Mouse (Mus musculus): Measurements from ENCODE around the gene Jagn1. TPM values are rescaled to one million over a fixed set of nuclear protein-coding genes. Genes with fewer than 3 reads are reported as not detected.
A peak's percentile ranks its signal among the peaks of the same experiment; 100 is the strongest.

Gene Jagn1
- polyA plus RNA-seq, 1 experiment from 2014 or later: 31.7 TPM

DNA sequence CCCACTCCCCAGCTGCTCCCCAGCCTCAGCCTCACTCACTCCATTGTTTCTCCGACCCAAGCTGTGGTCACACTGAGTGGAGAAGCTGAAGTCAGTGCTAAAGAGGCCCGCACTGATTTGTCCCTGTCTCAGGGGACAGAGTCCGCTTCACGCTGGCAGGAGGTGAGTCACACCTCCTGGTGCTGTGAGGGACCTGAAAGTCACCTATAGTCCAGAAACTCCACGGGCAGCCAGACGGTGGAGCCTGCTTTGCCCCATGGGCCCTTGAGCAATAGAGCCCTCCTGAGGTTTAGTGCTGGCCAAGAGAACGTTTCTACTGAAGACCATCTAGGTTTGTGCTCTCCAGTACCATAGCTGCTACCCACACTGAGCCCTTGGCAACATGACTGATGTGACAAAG is 7.7 kb upstream of the Jagn1 start:
- H3K9me3 ChIP-seq (replicated peaks): no peaks in the 10 kb centered on the region
- H3K9ac ChIP-seq: no peak overlapping the region
- no peak for ATAC-seq (ENCODE audit: insufficient read depth)
- H3K36me3 ChIP-seq (replicated peaks): no peaks in the 10 kb centered on the region
- H3K4me3 ChIP-seq (replicated peaks): no peak overlapping the region
- no peak overlapping the region for H3K4me2 ChIP-seq
- no peak overlapping the region for H3K27ac ChIP-seq (replicated peaks)
- no peaks in the 10 kb centered on the region for H3K27me3 ChIP-seq
- 0 out of 2 replicates have a peak, but pooled peaks cover 2% of the 10 kb centered on the region for H3K4me1 ChIP-seq (replicated peaks)
- 50% methylated on average over 7 of the region's 7 CpGs for WGBS (ENCODE audit: insufficient replicate concordance)

DNA sequence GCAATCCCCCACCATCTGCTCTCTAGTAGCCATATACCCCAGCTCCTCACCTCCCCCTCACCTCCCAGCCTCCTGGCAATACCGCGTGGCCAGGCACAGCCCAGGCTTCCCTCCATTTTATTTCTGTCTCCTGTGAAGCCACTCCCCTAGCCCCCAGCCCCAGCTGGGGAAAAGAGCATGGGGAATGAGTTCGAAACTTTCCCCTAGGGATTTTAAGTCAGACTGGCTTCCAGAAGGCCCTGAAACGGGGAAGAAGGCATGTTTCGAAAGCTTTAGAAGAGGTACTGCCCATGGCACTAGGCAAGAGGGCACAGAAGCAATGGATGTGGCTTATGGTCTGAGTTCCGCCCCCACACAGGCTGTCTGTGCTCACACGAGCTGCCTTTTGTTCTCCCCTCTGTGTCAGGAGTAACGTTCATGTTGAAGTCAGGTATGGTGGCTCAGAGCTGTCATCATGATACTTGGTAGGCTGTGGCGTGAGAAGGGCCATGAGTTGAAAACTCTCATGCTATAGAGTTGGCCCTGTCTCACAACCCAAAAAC is 6.6 kb upstream of the Jagn1 start, which contains the start of gene Cidec:
TSS of gene Cidec (minus strand) at position 97 of the 542 bp plus-strand sequence.
- WGBS (ENCODE audit: insufficient replicate concordance): 60% methylated on average over 9 of the region's 9 CpGs
- Histone ChIP-seq H3K4me3 (replicated peaks) (no peak within 1 kb of the TSS), H3K9me3 (replicated peaks) (no peaks in the 10 kb centered on the region), H3K27ac (replicated peaks) (no peak within 1 kb of the TSS), H3K27me3 (no peaks in the 10 kb centered on the region), H3K4me1 (replicated peaks) (no peaks in the 10 kb centered on the region), H3K4me2 (no peak within 1 kb of the TSS), H3K9ac (no peak within 1 kb of the TSS), H3K36me3 (replicated peaks) (no peaks in the 10 kb centered on the region)
- no peak for ATAC-seq (ENCODE audit: insufficient read depth)

DNA sequence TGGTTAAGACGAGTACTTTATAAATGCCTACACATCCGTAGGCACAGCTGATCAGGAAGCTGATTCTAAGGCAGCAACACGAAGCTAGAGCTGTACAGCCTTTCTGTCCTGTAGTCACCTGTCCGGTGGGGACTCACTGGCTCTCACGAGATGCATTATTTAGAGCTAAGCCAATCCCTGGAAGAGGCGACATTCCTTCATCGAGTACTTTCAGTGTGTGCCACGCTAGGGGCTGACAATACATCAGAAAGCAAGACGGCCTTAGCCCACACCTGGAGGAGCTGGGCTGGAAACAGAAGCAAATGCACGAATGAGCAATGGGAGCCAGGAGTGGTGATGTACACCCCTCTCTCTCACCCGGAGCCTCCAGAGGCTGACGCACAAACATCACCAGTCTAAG is 5.2 kb upstream of the Jagn1 start:
- Histone ChIP-seq H3K27ac (replicated peaks) (no peak overlapping the region), H3K9ac (no peak overlapping the region), H3K27me3 (no peaks in the 10 kb centered on the region), H3K4me3 (replicated peaks) (no peak overlapping the region), H3K4me2 (no peak overlapping the region), H3K4me1 (replicated peaks) (peaks cover 12% of the 10 kb centered on the region), H3K36me3 (replicated peaks) (no peaks in the 10 kb centered on the region), H3K9me3 (replicated peaks) (no peaks in the 10 kb centered on the region)
- ATAC-seq (ENCODE audit: insufficient read depth): no peak
- 64% methylated on average over 12 of the region's 12 CpGs for WGBS (ENCODE audit: insufficient replicate concordance)

DNA sequence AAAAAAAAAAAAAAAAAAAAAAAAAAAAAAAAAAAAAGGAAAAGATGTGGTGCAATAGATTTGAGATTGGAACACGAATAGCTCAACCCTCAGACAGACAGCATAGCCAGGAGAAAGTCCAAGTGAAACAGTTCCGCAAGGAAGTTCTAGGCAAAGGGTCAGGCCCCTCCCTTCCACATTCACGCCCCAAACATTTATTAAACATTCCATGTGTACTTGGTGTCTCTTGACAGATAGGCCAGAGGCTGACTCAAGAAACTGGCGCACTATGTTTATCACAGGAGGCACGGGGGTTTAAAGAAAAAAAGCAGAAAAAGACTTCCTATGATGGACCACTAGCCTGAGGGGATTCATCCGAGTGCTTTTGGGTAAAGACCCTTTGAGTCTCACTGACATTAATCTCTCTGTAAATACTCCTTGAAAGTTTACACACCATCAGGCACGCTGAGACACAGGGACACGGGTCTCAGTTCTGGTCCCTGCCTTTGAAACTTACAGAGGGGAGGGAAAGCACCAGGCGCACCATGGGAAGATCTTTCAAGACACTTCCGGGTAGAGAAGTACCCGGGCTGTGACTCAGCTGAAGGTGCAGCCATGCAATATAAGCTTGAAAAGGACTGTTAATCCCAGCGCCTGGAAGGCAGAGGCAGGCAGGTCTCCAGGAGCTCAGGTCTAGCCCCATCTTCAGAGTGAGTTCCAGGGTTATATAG is 3.5 kb upstream of the Jagn1 start:
- H3K27me3 ChIP-seq: no peaks in the 10 kb centered on the region
- no peak overlapping the region for H3K4me2 ChIP-seq
- no peaks in the 10 kb centered on the region for H3K9me3 ChIP-seq (replicated peaks)
- WGBS (ENCODE audit: insufficient replicate concordance): 41% methylated on average over 12 of the region's 12 CpGs
- no peak overlapping the region for H3K27ac ChIP-seq (replicated peaks)
- H3K4me3 ChIP-seq (replicated peaks): no peak overlapping the region
- peaks cover 24% of the 10 kb centered on the region for H3K4me1 ChIP-seq (replicated peaks)
- H3K9ac ChIP-seq: no peak overlapping the region
- ATAC-seq (ENCODE audit: insufficient read depth): no peak
- H3K36me3 ChIP-seq (replicated peaks): no peaks in the 10 kb centered on the region

DNA sequence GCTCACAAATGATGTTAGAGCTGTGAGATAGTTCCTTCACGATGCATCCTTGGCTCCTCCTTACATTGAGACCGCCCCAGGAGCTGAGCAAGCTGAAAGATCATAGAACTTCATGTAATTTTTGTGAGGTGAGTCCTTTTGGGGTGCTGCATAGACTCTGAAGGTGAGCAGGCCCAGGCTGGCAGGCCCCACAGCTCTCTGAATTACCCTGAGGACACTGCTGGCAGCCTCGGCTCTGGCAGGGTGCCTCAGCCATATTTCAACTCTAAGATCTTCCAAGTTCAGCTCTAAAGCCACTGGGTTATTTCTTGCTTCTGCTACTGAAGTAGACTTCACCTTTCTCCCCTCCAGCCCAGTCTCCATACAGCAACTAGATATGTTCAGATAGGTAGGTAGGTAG is 1.7 kb upstream of the Jagn1 start:
- Histone ChIP-seq H3K9ac (no peak overlapping the region), H3K27ac (replicated peaks) (no peak overlapping the region), H3K4me1 (replicated peaks) (peaks cover 27% of the 10 kb centered on the region), H3K4me2 (no peak overlapping the region), H3K27me3 (no peaks in the 10 kb centered on the region), H3K36me3 (replicated peaks) (no peaks in the 10 kb centered on the region), H3K4me3 (replicated peaks) (no peak overlapping the region), H3K9me3 (replicated peaks) (no peaks in the 10 kb centered on the region)
- ATAC-seq (ENCODE audit: insufficient read depth): no peak
- WGBS (ENCODE audit: insufficient replicate concordance): 70% methylated on average over 3 of the region's 3 CpGs

DNA sequence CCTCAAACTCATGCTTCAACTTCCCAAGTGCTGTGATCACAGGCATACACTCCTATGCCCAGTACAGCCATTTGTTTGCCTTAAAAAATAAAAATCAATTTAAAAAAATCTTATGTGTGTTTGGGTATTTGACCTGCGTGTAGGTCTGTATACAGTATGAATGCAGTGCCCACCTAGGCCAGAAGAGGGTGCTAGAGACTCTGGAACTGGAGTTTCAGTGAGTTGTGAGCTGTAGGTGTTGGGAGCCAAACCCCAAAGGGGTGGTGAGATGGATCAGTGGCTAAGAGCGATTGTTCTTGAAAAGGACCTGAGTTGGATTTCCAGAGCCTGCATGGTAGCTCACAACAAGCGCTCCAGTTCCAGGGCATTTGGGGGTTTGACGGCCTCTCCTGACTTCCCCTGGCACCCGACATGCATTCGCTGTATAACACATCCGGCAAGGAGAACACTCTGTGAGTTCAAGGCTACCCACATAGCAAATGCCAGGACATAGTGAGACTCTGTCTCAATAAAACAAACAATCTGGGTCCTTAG is 1.2 kb upstream of the Jagn1 start:
- no peak overlapping the region for H3K9ac ChIP-seq
- WGBS (ENCODE audit: insufficient replicate concordance): 47% methylated on average over 7 of the region's 7 CpGs
- no peak for ATAC-seq (ENCODE audit: insufficient read depth)
- H3K4me2 ChIP-seq: no peak overlapping the region
- H3K9me3 ChIP-seq (replicated peaks): no peaks in the 10 kb centered on the region
- H3K36me3 ChIP-seq (replicated peaks): no peaks in the 10 kb centered on the region
- no peak overlapping the region for H3K4me3 ChIP-seq (replicated peaks)
- H3K4me1 ChIP-seq (replicated peaks): peaks cover 27% of the 10 kb centered on the region
- no peak overlapping the region for H3K27ac ChIP-seq (replicated peaks)
- no peaks in the 10 kb centered on the region for H3K27me3 ChIP-seq

DNA sequence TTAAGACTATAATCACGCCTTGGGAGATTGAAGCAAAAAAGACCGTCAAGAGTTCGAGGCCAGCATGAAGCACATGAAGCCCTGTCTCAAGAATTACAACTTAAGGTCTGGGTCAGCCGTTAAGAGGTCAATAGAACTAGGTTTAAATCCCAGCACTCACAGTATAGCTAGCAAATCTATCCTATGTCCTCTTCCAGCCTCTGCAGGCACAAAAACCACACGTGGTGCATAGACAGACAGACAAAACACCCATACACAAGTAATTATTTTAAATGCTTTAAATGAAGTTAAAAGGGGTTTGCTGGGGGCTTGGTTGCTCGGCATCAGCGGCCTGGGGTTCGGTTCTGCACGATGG is 305 bp upstream of the Jagn1 start:
- Histone ChIP-seq H3K4me1 (replicated peaks) (peaks cover 27% of the 10 kb centered on the region), H3K4me3 (replicated peaks) (peak overlapping the region; percentile 82), H3K36me3 (replicated peaks) (peaks cover 4% of the 10 kb centered on the region), H3K27me3 (no peaks in the 10 kb centered on the region), H3K9me3 (replicated peaks) (no peaks in the 10 kb centered on the region), H3K9ac (peak overlapping the region; percentile 81), H3K27ac (replicated peaks) (peak overlapping the region; percentile 7; the same call in 1 of the 2 replicates), H3K4me2 (peak overlapping the region; percentile 91)
- WGBS (ENCODE audit: insufficient replicate concordance): 34% methylated on average over 9 of the region's 9 CpGs
- ATAC-seq (ENCODE audit: insufficient read depth): no peak; the same call in 1 of the 2 replicates

DNA sequence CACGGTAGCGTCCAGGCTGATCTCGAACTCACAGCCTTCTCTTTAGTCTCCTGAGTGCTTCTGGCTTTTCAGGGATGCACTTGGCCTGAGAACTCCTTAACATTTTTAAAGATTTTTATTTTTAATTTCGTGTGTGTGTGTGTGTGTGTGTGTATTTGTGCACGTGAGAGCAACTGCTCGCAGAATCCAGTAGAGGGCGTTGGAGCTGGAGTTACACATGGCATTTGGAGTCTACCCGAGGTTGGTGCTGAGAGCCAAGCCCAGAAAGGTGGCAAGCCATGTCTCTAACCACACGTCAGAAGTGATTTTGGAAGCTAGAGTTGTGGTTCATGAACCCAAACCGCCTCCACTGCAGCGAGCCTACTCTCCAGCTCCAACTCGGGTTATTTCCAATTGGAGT is 722 bp downstream of the Jagn1 start:
- no peak for ATAC-seq (ENCODE audit: insufficient read depth)
- Histone ChIP-seq H3K9ac (peak overlapping the region; percentile 81), H3K36me3 (replicated peaks) (peaks cover 14% of the 10 kb centered on the region), H3K27ac (replicated peaks) (peak overlapping the region; percentile 48; the same call in 1 of the 2 replicates), H3K4me3 (replicated peaks) (peak overlapping the region; percentile 82), H3K9me3 (replicated peaks) (no peaks in the 10 kb centered on the region), H3K4me1 (replicated peaks) (peaks cover 27% of the 10 kb centered on the region), H3K4me2 (peak overlapping the region; percentile 91), H3K27me3 (no peaks in the 10 kb centered on the region)
- WGBS (ENCODE audit: insufficient replicate concordance): 36% methylated on average over 12 of the region's 12 CpGs

DNA sequence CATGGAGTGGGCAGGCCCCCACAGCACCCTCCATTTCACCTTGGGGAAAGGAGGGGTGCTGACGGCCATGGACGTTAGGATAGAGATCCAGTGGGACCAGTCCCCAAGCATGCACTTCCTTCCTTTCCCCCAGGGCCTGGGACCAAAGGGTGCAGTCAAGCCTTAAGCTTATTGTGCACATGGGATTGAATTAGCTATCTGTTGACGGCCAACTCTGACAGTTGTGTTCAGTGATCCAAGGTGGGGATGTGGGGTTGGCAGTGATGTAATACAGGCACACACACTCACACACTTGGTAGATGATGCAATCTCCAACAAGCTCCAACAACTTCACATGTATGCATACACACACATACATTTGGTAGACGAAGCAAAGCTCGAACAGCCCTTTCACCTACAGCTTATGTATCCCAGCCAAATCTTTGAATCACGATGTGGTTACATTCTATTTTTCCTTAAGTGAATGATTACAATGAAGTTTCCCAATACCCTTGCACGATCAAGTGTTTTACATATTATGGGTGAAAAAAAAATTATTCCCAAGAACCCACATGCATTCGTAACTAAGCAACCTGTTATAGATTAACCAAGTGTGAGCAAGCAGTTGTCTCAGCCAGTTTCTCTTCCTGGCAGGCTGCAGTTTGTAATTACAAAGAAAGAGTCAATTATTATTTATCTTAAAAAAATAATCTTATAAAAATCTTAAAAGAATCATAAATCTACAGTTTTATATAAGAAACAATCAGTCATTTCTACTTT is 2.0 kb downstream of the Jagn1 start:
- no peak overlapping the region for H3K4me2 ChIP-seq
- H3K27ac ChIP-seq (replicated peaks): no peak overlapping the region
- ATAC-seq (ENCODE audit: insufficient read depth): no peak
- peaks cover 19% of the 10 kb centered on the region for H3K36me3 ChIP-seq (replicated peaks)
- WGBS (ENCODE audit: insufficient replicate concordance): 75% methylated on average over 7 of the region's 8 CpGs
- no peak overlapping the region for H3K4me3 ChIP-seq (replicated peaks)
- no peaks in the 10 kb centered on the region for H3K9me3 ChIP-seq (replicated peaks)
- no peak overlapping the region for H3K9ac ChIP-seq
- H3K27me3 ChIP-seq: no peaks in the 10 kb centered on the region
- H3K4me1 ChIP-seq (replicated peaks): peaks cover 27% of the 10 kb centered on the region

DNA sequence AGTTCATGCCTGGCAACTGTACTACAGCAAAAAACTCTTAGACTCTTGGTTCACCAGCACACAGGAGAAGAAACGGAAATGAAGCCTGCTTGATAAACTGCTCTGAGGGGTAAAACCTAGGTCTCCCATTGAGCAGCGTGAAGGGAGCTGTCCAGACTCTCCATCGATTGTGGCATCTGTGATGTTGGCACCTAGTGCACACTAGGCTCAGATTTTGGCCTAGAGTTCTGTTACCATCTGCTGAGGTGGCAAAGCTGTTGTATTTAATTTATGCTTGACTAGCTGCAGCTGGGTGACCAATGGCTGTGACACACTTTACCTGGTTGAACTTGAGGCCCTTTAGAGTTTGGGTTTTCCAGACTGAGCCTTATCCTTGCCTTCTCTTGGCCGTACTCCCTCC is 5.3 kb downstream of the Jagn1 start:
- H3K4me2 ChIP-seq: no peak overlapping the region
- 79% methylated on average over 4 of the region's 4 CpGs for WGBS (ENCODE audit: insufficient replicate concordance)
- H3K27me3 ChIP-seq: no peaks in the 10 kb centered on the region
- H3K4me1 ChIP-seq (replicated peaks): peaks cover 14% of the 10 kb centered on the region
- H3K9me3 ChIP-seq (replicated peaks): no peaks in the 10 kb centered on the region
- H3K36me3 ChIP-seq (replicated peaks): peaks cover 19% of the 10 kb centered on the region
- no peak overlapping the region for H3K27ac ChIP-seq (replicated peaks)
- ATAC-seq (ENCODE audit: insufficient read depth): no peak
- H3K4me3 ChIP-seq (replicated peaks): no peak overlapping the region
- no peak overlapping the region for H3K9ac ChIP-seq

DNA sequence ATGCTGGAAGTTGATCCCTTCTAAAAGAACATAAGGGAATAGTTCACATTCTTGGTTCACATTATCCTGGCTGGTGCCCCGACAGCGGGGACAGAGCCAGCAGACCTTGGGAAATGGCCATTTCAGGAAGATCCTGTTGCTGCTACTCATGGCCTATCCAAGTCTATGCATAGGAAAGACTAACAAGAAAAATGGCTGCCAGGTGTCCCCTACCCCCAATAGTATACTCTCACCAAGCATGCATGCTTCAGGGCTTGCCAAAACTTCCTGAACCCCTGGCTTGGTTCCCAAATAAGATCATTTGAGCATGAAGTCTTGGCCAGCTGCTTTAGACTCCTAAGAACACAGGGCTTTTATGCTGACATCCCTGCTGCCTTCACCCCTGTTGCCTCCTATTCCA is 9.5 kb downstream of the Jagn1 start:
- no peak overlapping the region for H3K4me2 ChIP-seq
- no peaks in the 10 kb centered on the region for H3K27me3 ChIP-seq
- H3K9ac ChIP-seq: no peak overlapping the region
- peaks cover 16% of the 10 kb centered on the region for H3K36me3 ChIP-seq (replicated peaks)
- H3K27ac ChIP-seq (replicated peaks): no peak overlapping the region
- no peak overlapping the region for H3K4me3 ChIP-seq (replicated peaks)
- 68% methylated on average over 2 of the region's 2 CpGs for WGBS (ENCODE audit: insufficient replicate concordance)
- H3K4me1 ChIP-seq (replicated peaks): no peaks in the 10 kb centered on the region
- ATAC-seq (ENCODE audit: insufficient read depth): no peak
- H3K9me3 ChIP-seq (replicated peaks): no peaks in the 10 kb centered on the region
